Mouse (Mus musculus) embryo, embryonic 9.5 days (tissue): Measurements from ENCODE around the gene Tagln2.

Experiments used
- DNase-seq: peaks from one replicate; pipeline ENCODE4 v3.0.0-alpha.2; 2017; ENCODE audit errors: extremely low spot score

Gene Tagln2

DNA sequence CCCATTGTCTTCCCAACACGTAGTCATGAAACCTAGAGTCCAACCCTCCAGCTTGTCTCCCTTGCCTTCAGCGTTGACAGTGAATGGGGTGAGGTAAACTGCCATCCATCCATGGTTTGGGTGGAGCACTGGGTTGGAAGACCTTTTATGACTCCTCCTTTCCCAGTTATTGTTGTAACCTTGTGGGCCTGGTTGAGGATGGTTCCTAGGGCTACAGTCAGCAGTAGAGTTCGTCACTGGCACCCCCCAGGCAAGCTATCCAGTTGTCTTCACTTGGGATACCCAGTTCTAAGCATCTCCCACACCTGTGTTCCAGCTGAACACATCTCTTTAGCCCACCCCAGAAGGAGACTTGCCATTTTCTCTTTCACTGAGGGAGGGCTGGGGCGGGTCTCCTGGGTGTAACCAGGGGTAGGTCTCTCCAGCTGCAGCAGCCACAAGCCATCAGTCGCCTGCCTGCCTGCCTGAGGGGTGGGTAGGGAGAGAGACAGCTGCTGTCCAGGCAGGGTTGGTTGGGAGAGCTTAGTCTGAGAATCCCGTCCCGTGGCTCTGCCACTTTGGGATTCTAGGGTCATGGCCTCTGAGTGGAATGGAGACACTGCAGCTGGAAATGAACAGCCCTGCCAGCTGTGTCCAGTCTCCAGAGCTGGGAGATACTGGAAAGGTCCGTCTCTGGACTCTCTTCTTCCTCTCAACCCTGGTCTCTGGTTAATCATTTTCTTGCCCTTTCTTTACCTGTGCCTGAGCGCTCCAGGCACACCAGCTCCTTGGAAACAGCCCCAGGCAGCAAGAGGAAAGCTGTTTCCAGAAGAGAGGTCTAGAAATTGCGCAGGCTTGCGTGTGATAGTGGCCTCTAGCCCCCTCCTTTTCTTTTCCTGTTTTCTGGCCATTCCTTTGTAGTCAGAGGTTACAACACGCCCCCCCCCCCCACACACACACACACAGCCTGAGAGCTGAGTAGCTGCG, 2.6 kb downstream of the Tagln2 start:
- DNase-seq, result no peak

DNA sequence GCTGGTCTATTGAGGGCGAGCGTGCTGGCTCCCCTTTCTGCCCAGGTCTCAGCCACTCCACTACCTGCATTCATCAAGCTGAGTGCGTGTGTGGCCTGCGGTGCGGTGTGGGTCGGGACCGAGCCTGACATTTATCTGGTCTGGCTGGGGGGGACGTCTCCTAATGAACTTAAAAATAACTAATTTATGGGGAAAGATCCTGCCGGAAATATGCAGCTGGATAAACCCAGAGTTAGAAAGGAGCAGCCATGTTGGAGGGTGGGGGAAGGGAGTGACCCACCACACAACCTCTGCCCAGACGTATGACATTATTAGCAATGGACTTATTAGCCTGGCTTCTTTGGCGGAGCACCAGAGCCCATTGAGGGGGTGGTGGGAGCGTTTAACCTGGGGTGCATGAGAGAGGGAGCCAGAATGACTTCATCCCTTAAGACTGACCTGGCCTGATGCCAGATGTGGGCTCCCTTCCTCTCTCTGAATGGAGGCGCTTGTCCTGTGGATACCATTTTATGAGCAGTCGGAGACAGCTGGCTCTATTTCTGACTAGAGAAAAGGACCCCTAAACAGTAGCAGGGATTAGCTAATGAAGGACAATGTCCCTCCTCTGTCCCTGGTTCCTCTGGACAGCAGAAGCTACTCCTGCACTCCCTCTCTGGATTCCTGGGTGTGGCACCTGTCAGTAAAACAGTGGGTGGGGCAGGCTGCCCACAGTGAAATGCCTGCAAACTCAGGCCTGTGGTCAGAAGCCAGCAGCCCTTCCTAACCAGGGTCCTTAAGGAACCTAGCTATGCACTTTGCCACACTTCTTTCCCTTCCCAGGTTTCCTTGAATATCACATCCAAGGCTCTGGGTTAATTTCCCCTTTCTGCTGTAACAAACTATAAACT, 3.5 kb downstream of the Tagln2 start:
- no peak for DNase-seq

DNA sequence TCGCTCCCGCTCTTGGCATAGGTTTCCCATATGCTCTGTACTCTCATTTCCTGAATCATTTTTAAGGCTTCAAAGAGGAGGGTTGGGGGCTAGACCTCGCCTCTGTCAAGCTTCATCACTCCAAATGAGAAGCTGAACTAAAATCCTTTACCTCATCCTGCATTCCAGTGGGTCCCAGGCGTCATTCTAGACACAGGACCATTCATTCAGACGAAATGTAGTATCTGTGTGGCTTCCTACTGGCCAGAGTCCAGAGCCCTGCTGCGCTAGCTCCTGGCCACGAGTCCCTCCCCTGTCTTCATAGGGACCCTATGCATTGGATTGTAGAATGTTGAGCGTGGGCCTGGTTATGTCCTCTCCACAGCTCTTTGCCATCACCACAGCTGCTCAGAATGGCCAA, 4.9 kb downstream of the Tagln2 start:
- DNase-seq, result no peak

DNA sequence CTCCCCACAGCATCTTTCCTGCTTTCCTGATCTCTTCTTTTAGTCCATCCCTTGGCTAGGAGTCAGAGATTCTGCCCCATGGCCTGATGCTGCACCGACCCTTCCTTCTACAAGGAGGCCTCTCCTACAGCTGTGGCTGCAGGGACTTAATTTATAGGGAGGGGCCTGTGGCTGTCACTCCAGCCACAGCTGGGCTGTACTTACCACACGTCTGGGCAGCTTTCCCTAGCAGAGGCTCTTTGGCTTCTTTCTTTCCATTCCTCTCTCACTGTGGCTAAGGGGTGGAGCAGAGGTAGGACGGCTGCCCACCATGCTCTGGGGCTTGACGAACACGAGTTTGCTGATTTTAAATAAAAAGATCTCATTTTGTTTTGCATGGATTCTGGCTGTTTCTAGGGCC, 7.2 kb downstream of the Tagln2 start:
- no peak for DNase-seq

DNA sequence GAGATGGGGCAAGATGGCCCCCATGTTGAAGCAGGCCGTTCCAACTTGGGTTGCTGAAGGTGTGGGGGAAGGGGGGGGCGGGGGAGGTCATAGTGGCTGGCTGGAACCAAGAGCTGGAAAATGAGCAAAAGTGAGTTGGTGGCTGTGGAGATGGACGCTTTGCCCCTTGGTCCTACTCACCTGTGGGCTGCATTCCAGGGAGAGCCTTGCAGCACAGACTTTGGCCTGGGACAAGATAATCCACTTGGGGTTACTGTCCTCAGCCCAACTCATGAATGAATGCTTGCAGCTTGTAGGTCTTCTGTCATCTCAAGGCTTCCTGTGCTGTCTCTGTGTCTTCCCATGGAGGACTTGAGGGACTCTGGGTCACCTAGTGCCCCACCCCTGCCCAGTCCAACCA, 7.9 kb downstream of the Tagln2 start:
- no peak for DNase-seq

DNA sequence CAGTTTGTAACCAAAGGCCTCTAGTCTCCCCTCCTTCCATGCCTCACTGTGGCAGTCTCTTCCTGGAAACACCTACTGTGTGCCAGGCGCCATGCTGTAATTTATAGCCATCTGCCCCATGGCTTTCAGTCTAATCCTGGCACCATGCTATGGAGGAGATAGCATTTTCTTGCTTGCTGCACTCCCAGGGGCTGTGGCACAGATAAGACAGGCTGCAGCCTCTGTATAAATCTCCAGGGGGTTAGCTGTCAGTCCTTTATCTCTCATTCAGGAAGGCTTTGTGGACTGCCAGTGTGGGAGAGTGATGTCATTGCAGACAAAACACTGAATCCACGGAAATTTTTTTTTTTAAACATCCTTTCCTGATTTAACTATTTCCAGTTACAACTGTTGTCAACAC, 8.3 kb downstream of the Tagln2 start:
- no peak for DNase-seq

DNA sequence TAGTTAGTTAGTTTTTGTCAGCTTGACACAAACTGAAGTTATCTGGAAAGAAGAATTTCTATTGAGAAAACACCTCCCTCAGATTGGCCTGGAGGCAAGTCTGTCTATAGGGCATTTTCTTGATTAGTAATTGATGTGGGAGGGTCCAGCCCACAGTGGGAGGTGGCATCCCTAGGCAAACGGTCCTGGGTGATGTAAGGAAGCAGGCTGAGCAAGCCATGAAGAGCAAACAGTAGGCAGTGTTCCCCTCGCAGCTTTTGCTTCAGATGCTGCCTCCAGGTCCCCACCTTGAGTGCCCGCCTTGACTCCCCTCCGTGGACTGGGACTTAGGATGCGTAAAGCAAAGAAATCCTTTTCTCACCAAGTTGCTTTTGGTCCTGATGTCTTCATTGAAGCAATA, 9.4 kb downstream of the Tagln2 start:
- DNase-seq, result no peak

DNA sequence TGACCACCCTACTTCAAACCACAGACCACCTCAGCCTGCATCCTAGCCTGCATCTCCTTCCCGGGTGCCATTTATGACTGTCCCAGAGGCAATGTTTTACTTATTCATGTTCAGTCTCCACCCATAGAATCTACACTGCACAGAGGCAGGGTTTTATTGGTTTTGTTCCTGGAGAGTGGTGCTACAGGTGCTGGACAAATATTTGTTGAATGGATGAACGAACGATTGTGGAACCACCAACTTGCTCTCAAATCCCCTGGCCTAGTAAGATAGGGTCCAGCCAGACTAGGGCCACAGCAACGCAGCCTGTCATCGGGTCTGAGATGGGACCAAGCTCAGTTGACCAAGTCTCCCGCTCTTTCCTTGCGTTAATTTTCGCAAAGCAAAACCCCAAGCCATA, 10.1 kb downstream of the Tagln2 start:
- DNase-seq, result no peak

DNA sequence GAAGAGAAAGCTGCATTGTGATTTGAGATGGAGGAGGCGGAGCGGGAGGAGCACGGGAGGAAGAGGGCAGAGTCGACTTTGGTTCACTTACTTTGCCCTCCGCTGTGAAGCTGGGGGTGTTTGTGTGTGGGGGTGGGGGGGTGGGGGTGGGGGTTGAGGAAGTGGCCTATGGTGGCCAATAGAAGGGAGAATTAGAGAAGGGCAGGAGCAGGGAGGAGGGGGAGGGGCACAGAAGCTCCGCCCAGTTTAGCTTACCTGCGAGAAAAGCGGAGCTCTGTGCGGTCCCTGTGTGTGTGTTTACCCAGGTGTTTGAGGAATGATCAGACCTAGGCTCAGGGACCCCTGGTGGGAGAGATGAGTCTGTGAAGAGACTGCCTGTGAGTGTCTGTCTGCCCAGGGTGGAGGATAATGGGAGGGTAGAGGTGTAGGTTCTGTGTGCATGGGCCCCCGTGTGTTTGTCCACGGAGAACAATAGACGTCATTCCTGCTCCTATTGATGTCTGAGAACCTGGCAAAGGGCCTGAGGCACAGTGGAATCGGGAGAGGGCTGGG, 10.7 kb downstream of the Tagln2 start:
- no peak for DNase-seq

DNA sequence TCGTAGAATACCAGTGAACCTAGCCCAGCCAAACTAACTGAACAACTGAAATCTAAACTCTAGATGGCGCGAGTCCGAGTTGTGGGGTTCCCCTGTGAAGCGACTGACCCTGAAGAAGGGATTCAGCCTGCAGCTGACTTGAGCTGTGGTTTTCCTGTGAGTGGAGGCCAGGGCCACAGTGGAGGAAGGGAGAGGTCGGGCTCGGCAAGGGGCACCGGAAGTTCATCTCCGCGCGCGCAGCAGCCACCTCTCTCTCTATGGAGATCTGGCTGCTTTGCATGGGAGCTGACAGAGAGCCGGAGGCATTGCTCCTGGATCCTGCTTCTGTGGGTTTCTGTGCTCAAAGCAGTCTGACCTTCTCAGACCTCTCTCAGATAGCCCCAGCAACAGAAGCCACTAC, 13.1 kb downstream of the Tagln2 start:
- DNase-seq, result no peak

DNA sequence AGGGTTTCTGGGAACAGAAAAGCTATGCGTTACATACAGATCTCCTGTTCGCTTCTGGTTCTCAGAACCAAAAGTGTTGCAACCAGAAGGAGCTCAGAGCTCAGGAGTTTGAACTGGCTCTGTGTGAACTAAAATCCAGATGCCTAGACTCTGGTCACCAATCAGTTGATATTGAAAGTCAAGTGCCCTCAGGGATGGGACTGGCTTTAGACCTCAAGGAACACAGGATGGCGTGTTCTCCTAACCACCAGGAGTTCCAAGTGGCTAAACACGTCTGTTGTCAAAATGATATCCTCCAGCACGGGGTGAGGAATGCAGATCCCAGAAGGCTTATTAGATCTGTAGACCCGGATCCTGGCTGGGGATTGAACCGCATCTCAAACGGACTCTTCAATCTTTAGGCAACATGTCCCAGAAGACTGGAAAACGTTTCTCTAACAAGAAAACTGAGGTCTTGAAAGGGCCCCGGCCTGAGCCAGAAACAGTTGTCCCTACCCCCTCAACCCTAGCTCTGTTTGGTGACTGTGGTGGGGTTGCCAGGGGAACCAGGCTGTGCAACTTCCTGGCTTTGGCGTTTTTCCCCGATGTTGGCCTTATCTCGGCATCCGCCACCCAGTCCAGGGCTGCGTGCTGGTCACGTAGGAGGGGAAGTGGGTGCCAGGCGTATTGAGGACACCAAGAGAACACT, 13.8 kb downstream of the Tagln2 start:
- no peak for DNase-seq

DNA sequence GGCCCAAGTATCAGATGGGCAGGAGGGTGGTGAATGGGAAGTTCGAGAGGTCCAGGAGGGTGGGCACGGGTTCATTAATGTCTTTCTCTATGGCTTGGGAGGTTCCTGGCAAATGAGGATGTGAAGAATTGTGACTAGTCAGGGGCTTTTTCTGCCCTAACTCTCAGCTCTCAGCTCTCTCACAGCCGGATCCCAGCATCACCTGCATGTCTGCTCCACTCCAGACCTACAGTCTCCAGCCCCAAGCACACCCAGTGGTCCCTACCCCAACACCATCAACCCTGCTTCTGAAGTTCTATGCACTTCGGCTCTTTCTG, 14.3 kb downstream of the Tagln2 start:
- no peak for DNase-seq

DNA sequence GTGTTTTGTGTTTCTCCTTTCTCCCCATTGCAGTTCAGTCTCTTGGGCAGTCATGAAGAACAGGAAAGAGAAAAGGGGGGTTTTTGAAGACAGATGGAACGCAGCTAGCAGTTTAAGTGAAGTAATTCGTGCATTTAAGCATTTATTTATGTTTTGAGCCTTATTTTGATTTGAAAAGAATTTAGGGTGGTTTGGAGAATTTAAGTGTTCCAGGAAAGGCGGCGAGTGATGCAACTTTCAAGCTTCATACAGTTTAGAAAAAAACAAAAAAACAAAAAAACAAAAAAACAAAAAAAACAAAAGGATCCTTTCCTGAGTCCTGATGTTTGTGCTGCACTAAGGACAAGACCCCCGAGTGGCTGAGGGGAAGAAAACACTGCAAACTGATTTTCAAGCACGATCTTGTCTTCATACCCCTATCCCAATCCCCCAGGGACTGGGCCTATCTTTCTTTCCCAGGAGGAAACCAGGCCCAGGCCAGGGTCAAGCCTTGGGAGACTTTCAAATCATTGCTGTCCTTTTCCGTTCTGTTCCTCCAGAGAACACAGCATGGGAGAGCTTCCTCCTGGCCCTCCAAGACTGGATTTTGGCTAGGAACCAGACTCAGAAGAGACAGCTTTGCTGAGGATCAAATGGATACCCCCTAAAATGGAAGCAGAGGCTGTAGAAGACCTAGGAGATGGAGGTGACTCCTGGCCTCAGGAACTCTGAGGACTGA, 14.9 kb downstream of the Tagln2 start:
- DNase-seq, result no peak

DNA sequence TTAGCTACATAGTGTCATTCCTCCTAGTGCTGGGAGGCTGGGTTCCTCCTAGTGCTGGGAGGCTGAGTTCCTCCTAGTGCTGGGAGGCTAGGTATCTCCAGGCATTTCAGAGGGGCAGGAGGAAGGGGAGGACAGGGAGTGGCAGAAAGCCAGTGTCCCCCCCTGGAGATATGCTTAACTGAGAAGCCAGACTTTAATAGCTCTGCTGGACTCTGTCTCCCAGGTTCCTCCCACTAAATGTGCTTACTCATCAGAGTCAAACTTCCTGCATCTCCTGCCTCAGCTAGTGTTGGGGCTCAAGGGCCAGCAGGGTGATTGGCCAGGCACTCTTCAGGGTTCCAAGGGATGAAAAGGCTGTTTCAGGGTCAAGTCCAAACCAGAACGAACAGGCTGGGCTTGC, 15.5 kb downstream of the Tagln2 start:
- DNase-seq, result no peak

DNA sequence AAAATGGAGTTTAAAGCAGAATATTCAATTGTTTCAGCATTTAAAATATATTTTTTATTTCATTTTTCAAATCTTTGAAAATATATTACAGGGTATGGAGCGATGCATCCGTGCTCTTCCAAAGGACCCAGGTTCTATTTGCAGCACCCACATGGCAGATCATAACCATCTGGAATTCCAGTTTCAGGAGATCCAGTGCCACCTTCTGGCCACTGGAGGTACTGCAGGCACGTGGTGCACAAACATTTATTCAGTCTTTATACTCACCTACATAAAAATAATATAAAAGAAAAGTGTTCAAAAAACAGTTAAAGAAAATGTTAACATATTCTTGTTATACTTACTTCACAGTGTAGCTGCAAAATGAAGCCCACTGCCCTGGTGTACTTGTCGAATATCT, 18.2 kb downstream of the Tagln2 start:
- DNase-seq, result no peak

DNA sequence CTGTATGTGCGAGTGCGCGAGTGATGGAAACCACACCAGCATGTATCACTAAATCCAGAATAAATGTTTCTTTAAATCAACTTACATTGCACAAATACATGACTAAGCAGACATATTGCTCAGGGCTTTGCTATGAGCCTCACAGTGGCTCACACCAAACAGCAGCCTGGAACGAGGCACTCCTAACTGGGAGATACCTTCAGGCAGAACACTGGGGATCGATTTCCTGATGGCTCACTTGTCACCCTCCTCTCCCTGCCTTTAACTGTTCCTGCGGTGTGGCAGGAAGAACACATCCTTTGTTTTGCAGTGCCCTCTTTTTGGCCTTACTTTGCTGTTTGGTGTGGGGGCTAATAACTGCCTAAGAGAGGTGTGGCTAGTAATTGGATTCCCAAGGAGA, 19.8 kb downstream of the Tagln2 start:
- no peak for DNase-seq

DNA sequence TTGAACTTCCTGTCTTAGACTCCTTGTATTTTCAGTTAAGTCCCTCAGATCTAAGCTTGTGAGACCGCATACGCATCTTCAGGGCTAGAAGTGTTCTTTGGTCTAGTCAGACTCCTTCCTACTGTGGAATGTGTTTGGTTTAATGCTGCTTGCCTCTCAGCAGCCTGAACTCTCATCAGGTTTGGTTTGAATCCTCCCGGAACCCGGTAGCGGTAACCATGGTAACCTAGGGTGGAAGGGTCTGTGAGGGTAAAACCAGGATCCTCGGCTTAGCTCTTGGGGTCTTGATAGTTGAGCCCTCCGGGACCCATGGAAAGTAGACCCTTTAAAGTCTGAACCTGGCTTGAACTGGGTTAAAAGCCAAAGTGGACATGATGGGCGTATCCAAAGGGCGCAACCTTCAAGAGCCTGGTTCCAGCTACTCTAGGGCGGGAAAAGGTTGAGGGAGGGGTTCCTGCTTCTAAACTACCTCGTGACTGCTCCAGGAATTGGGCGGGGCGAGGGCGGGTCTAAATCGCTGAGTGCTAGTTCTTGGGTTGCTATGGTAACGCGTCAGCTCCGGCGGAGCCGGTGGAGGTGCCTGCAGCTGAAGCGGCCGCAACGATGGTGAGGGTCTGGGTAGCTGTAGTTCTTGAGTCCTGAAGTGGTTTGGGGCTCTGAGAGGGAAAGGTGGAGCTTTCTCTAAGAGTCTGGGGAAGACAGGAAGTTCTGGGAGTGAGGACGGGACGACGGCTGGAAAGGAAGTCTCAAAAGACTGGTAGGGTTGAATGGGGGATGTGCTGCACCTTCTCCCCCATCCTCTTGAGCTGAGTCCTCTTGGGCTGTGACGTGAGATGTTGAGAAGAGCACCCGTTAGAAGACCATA, 21.0 kb downstream of the Tagln2 start, which contains the start of gene Cfap45:
TSS of gene Cfap45 (plus strand) at position 226 of the 865 bp plus-strand sequence.
- peak; percentile 94 for DNase-seq

DNA sequence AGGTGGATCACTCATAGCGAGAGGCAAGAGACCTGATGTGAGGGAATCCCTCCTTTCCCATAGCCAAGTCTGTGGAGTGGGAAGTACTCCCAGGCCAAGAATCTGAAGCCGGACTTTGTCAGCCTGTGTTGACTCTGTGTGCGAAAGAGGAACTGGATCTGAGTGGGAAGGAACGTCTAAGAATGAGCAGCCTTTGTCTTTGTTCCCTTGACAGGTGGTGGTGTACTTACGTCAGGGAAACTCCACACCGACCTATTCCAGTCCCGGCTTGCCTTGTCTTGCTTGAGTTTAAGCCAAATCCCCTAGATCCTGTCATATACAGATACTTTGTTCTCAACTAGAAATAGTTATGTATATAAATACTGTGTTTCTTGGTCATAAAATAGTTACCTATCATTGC, 22.7 kb downstream of the Tagln2 start:
- no peak for DNase-seq

DNA sequence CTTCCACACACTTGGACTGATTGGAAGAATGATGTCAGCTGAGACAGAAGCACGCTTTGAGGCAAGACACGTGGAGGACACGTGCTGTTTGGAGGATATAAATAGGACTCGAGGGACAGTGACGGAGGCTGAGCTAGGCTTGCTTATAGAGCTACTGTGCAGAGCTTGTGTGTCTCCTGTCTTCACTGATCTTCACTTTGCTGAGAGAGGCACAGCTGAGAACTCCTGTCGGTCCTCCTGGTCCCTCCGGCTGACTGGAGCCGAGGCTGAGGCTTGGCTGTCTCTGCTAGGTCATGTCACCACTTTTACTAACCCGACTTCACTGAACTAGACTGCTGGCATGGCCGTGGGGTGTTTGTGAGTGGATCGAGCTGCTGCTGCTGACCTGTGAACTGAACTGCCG, 23.9 kb downstream of the Tagln2 start:
- no peak for DNase-seq

DNA sequence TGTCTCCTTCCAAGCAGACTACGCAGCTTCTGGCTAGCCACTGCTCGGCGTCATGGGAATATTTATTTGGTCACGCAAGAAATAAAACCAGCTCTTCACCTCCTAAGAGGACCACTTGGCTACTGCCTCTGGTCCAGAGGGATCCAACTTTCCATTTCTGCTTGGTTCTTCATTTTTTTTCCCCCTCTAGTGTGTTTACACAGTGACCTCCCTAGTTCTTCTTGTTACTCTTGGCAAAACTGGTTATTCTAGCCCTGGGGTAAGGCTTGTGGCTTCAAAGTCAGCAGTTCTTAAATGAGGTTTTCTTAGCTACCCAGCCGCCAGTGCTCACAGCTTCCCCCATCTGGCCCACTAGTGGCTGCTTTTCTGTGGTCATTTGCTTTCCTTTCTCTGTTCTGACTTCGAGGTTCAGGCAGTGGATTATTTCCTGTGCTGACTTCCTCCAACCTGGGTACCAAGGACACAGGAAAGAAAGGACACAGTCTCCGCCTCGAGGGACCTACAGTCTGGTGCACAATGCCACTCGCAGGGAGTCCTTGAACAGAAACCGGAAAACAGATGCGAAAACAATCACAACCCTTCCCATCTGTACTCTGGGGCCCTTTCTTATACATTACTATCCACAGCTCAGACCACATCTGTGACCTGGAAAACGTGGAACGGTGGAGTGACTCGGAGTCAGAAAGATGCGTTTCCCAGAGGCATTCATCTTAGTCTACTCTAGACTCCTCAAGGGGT, 25.3 kb downstream of the Tagln2 start:
- no peak for DNase-seq
